Mouse (Mus musculus): ENCODE data around the gene Rexo1. TPM values are rescaled to one million over a fixed set of nuclear protein-coding genes. Genes with fewer than 3 reads are reported as not detected.
"Not testable (repeated sequence)": the region's sequence is repeated elsewhere in the genome, so short reads cannot be mapped to it uniquely, and the experiment has no call there.

The Rexo1 gene
- total RNA-seq (2021) = 10 to 100 TPM; 43.9 to 49.3 TPM

GRCm38 (mm10) chr10:80561116-80561944 is at the start of gene Rexo1:
Rexo1 (minus strand) TSS chr10:80561560.
- peak; percentile 94 to 95 for DNase-seq

- DNase-seq = no peak
Observed at GRCm38 (mm10) chr10:80611024-80611423, 49.7 kb upstream of the Rexo1 start.

GRCm38 (mm10) chr10:80610116-80610785 is 48.9 kb upstream of the Rexo1 start:
- DNase-seq = no peak

DNA sequence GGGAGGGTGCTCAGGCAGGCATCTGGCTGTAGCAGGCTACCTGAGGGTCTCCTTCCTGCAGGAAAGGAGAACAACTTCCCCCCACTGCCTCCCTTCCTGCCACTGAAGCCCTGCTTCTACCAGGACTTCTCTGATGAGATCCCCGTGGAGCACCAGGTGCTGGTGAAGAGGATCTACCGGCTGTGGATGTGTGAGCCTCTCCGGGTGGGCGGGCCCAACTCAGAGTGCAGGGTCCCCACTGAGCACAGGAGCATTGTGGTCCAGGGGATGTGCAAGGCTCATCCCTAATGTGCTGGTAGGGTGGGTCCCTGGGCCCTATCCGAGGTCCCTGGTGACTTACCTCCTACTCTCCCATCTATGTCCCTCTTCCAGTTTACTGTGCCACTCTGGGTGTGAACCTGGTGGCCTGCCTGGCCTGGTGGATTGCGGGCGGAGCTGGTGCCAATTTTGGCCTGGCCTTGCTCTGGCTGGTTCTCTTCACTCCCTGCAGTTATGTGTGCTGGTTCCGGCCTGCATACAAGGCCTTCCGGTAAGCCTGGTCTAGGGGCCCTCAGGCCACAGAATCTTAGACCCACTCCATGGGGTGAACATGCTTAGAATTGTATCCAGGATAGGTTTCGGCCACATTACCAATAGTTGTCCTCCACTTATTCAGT is 48.0 kb upstream of the Rexo1 start:
- DNase-seq = no peak

GRCm38 (mm10) chr10:80608435-80608834 is 47.1 kb upstream of the Rexo1 start:
- DNase-seq = no peak

- no peak for DNase-seq
Observed at GRCm38 (mm10) chr10:80606737-80607350, 45.5 kb upstream of the Rexo1 start.

DNA sequence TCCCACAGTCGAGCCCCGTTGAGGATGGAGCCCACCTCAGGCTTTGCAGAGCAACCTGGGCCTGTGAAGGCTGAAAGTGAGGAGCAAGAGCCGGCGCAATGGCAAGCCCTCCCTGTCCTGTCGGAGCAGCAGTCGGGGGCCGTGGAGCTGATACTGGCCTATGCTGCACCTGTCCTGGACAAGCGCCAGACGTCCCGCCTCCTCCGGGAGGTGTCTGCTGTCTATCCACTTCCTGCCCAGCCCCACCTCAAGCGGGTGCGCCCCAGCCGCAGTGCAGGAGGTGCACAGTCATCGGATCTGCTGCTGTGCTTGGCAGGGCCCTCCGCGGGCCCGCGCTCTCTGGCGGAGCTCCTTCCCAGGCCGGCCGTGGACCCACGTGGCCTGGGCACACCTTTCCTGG is 44.9 kb upstream of the Rexo1 start:
- no peak for DNase-seq

GRCm38 (mm10) chr10:80605721-80606120 is 44.4 kb upstream of the Rexo1 start, which contains the start of gene Gm49322:
Gm49322 (plus strand) TSS chr10:80606021.
- not testable (repeated sequence) for DNase-seq

- no peak for DNase-seq
Observed at GRCm38 (mm10) chr10:80604988-80605387, 43.6 kb upstream of the Rexo1 start.

GRCm38 (mm10) chr10:80604001-80604509 is 42.7 kb upstream of the Rexo1 start:
- no peak for DNase-seq

GRCm38 (mm10) chr10:80603364-80603763 is 42.0 kb upstream of the Rexo1 start:
- no peak for DNase-seq

DNA sequence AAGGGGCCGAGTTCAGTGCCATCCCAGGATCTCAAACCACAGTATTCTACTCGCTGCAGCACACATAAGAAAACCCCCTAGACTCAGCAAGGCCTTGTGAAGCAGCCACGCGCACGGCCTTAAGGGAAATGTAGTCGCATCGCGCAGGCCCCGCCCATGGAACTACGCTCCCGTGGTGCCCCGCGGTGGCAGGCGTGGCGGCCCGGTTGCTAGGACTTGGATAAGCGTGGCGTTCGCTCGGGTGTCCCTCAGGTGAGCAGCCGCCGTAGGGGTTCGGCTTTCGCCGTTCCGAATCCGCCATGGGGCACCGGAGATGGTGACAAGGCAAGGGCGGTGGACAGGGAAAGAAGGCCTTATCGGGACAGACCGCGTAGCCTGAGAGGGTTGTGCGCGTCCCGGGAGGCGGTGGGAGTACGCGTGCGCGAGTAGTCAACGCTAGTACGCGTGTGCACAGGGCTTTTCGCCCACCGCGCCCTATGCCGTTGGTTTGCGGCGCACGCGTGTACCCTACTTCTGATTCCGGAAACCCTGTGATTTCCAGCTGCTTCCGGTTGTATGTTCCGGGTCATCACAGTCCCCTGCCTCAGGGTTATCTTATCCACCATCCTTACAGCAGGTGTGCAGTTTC is 41.5 kb upstream of the Rexo1 start, which contains the start of the genes Scamp4 and Adat3:
TSS of gene Scamp4 (plus strand) at position 175 of the 628 bp plus-strand sequence.
TSS of gene Adat3 (plus strand) at position 183 of the 628 bp plus-strand sequence.
- peak; percentile 97 to 98 for DNase-seq

DNA sequence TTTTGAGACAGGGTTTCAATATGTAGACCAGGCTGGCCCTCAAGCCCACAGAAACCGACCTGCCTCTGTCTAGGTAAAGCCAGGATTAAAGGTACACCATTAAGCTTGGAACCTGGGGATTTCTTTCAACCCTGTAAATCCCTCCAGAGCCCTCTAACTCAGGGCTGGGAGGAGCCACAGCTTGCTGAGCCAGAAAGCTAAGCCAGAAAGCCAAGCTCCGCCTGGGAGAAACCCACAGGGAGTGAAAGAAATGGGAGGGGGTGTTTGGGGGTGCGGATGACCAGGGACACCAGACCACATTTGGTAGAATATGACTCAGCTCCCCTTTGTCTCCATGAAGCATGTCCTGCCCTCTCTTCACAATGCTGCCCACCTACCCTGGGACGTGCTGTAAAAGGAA is 35.0 kb upstream of the Rexo1 start:
- DNase-seq = no peak

DNA sequence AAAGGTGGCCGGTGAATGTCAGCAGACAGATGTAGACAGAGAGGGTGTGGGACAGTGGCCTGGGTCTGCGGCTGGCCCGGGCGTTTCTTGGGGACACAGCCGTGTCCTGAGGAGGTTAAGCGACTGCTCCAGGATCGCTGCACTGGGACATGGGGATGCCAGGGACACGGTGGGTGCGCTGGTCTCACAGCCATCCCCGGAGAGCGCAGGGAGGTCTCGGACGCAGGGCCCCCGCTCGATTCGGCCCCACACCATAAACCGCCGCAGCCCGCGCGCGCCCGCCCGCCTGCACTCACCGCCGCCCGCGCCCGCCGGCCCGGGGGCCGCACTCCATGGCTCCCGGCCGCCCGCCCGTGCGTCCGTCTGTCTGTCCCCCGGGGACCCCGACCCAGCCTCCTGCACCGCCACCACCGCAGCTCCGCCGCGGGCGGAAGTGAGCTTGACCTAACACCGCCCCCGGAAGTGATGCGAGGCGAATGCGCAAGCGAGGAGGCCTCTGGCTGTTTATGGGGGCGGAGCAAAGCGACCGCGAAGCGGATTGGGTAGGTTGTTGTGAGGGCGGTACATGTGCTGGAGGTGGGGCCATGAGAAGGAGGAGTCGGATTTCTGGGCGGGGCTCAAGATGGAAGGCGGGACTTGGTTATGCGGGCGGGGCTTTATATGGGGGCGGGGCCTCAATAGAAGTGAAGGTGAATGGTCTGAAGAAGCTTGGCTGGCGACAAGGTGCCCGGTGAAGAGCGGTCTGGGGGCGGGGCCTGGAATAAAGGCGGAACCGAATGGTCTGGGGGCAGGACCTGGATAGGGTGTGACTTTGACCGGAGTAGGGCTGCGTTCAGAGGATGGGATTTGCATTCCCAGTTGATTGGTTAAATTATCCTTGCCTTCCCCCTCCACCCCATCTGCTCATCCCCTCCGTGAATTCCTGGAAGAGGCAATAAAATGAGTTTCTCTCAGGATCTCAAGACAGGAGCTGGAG is 28.8 kb upstream of the Rexo1 start, which contains the start of gene Abhd17a:
TSS of gene Abhd17a (minus strand) at position 463 of the 976 bp plus-strand sequence.
- peak; percentile 92 to 93 for DNase-seq

- no peak for DNase-seq
Observed at GRCm38 (mm10) chr10:80589127-80589878, 27.9 kb upstream of the Rexo1 start.

- no peak for DNase-seq
Observed at GRCm38 (mm10) chr10:80587305-80587657, 25.9 kb upstream of the Rexo1 start.

DNA sequence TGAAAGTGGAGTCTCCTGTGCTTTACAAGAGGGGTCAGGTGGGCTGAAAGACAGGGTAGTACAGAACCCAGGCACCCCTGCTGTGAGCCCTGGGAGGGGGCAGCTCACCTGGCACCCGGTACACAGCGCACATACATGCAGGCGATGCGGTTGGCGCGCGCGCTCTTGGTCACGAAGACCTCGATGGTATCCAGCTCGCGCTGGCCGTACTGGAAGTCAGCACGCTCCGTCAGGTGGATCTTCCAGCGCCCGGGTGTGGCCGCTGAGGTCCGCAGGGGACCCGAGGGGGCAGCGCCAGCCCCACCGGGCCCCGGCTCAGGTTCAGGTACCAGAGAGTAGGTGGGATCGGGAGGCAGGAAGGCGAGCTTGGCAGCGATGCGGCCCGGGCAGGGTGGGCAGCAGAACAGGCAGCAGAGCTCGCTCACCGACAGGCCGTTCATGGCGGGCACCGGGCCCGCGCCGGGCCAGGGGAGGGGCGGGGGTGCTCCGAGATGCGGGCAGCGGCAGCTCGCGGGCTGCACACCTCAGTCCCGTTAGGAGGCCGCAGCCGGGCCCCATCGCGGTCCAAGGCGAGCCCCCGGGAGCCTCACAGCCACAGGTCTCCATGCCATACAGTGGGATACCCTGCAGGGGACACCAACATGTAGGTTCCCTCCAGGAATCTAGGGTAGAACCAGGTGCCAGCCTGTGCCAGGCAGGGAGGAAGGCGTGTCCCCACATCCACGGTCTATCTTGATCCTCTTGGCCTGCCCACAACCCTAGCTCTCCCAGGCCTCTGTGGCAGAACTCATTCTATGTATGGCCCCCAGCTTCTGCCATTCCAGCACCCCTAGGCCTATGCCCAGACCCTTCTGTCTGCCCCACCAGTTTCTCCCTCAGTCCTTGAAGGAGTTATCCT is 25.3 kb upstream of the Rexo1 start:
- no peak for DNase-seq

GRCm38 (mm10) chr10:80585581-80585980 is 24.2 kb upstream of the Rexo1 start:
- DNase-seq = no peak

Data from layer of hippocampus, postnatal 36 days (tissue).